Mouse (Mus musculus) erythroblast, embryonic 14.5 days (primary cell): Measurements from ENCODE around the gene Olfr539. TPM values are rescaled to one million over a fixed set of nuclear protein-coding genes. Genes with fewer than 3 reads are reported as not detected.
"Not testable (repeated sequence)": the region's sequence is repeated elsewhere in the genome, so short reads cannot be mapped to it uniquely, and the experiment has no call there.

Experiments
- H3K27me3 ChIP-seq: 2 replicates; pipeline ENCODE4 v1.6.1; 2012; ENCODE audit warnings: inconsistent platforms; ENCODE audit not compliant: control insufficient read depth
- H3K36me3 ChIP-seq: 2 replicates; pipeline ENCODE4 v1.6.1; 2012; ENCODE audit warnings: mild to moderate bottlenecking, inconsistent platforms; ENCODE audit not compliant: control insufficient read depth
- H3K4me1 ChIP-seq: 2 replicates; pipeline ENCODE4 v1.6.1; 2012; ENCODE audit warnings: inconsistent platforms; ENCODE audit not compliant: control insufficient read depth
- H3K4me3 ChIP-seq: replicated peaks from 2 replicates; pipeline ENCODE3; 2012; ENCODE audit warnings: moderate library complexity, mild to moderate bottlenecking, inconsistent platforms
- H3K9me3 ChIP-seq: 2 replicates; pipeline ENCODE4 v1.6.1; 2012; ENCODE audit warnings: low read length, inconsistent platforms, mixed read lengths; ENCODE audit not compliant: control insufficient read depth
- GATA1 ChIP-seq: IDR thresholded peaks from 2 replicates; pipeline ENCODE4 v1.6.1; 2012; ENCODE audit warnings: low read length, inconsistent platforms, mixed read lengths
- TAL1 ChIP-seq: IDR thresholded peaks from 3 replicates; pipeline ENCODE4 v1.6.1; 2012; ENCODE audit warnings: low read length, inconsistent platforms, mixed read lengths
- polyA plus RNA-seq: library from polyadenylated mRNA; stranded (reverse); fragments of >175 nt; gene quantifications from 2 replicates; pipeline ENCODE4 v1.2.3, GENCODE M21; 2012

The Olfr539 gene
- 0.01 TPM in 1 of 2 replicates, not detected in the other for polyA plus RNA-seq

- H3K36me3 ChIP-seq, result no peaks in the 10 kb centered on the region
- no peak within 1 kb of the TSS for H3K4me3 ChIP-seq
- no peaks in the 10 kb centered on the region for H3K27me3 ChIP-seq
- TF ChIP-seq TAL1 (no peak), GATA1 (no peak)
- no peaks in the 10 kb centered on the region for H3K9me3 ChIP-seq
- H3K4me1 ChIP-seq, result no peaks in the 10 kb centered on the region
Observed at GRCm38 (mm10) chr7:140659630-140660029, at the start of gene Olfr539. Gene Olfr539, plus strand, starts transcription at chr7:140659930.

GRCm38 (mm10) chr7:140628670-140629069 lies 31.1 kb upstream of the Olfr539 start, which contains the start of gene Olfr61:
Gene Olfr61, plus strand, starts transcription at chr7:140628970.
- not testable (repeated sequence) for H3K4me3 ChIP-seq, H3K4me1 ChIP-seq, H3K27me3 ChIP-seq, H3K9me3 ChIP-seq, H3K36me3 ChIP-seq

DNA sequence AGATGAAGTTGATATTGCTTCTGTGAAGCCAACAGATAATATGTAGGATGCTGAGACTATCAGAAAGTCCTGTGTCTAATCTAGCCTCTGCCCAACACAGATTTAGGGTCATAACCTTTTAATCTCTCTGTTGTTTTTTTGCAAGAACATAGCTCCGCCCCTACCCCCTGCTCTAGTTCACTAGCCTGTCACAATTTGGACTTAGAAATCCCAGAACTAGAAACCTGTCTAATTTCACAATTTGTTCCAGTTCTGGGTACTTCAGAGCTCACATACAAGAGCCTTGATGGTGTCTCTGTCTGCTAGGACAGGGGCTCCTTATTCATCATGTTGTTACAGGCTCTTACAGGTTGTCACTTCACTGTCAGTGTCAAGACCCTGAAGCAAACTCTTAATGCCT lies 29.2 kb upstream of the Olfr539 start:
- no peak overlapping the region for H3K4me3 ChIP-seq
- no peaks in the 10 kb centered on the region for H3K4me1 ChIP-seq
- no peaks in the 10 kb centered on the region for H3K27me3 ChIP-seq
- TF ChIP-seq TAL1, result no peak
- no peak for TF ChIP-seq GATA1
- H3K9me3 ChIP-seq, result no peaks in the 10 kb centered on the region
- H3K36me3 ChIP-seq, result no peaks in the 10 kb centered on the region

- H3K4me1 ChIP-seq, result no peaks in the 10 kb centered on the region
- TF ChIP-seq GATA1 (no peak), TAL1 (no peak)
- H3K36me3 ChIP-seq, result no peaks in the 10 kb centered on the region
- H3K27me3 ChIP-seq, result no peaks in the 10 kb centered on the region
- no peak within 1 kb of the TSS for H3K4me3 ChIP-seq
- H3K9me3 ChIP-seq, result no peaks in the 10 kb centered on the region
Observed at GRCm38 (mm10) chr7:140646152-140646551, 13.6 kb upstream of the Olfr539 start, which contains the start of gene Olfr53. Gene Olfr53, plus strand, starts transcription at chr7:140646452.

DNA sequence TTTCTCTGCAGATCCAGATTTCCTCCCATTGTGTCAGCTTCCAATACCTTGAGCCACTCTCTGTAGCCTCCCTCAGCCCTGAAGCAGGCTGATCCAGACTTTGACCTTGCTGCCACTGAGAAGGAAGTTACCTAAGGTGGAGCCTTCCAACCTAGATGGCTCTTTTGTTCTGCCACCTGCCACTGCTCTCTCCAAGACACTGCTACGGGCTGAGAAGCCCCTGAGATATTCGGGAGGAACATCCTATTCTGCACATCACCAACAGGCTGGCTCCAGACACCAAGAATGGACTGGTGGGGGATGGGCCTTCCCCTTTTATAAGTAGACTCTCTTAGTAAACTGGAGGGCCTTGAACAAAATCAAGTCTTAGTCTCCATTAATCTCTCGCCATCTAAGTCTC lies 11.0 kb downstream of the Olfr539 start:
- not testable (repeated sequence) for H3K36me3 ChIP-seq, H3K4me1 ChIP-seq, H3K4me3 ChIP-seq, H3K9me3 ChIP-seq, H3K27me3 ChIP-seq

DNA sequence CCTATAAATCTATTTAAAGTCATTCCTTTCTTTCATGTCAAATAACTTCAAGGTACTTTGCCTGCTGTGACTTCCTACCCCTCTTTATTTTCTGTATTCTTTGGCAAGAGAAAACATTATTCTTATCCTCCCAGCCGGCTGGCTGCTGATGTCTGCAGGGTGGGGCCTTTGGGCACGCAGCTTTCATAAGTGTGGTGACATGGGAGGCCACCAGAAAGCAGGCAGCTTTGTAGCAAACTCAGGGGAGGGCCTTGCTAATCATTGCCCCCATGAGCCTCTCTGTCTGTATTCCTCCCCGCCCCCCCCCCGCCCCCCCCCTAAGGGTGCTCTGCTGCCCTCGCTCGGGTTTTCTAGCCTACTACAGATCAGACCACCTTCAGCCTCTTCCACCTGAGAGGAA lies 16.1 kb downstream of the Olfr539 start:
- TF ChIP-seq GATA1, result no peak
- no peak for TF ChIP-seq TAL1
- Histone ChIP-seq H3K4me1 (no peaks in the 10 kb centered on the region), H3K4me3 (no peak overlapping the region), H3K9me3 (peaks cover 5% of the 10 kb centered on the region; the same call in 1 of the 2 replicates), H3K36me3 (no peaks in the 10 kb centered on the region), H3K27me3 (no peaks in the 10 kb centered on the region)

DNA sequence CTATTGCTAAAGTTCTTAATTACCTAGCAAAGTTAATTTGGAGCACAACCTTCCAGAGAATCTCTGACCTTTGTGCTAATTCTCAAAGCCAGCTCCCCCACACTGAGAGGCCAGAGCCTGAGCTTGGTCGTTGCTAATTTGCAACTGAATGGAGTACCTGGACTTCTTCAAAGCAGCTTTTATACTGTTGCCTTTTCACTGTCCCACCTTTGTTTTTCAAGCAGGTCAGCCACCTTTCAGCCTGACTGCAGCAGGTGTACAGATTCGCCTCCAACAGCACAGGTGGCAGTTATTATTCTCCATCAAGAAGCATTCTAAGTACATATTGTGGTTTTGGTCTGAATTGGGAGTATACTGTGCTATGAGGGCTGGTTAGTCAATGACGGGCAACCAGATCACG lies 19.9 kb downstream of the Olfr539 start:
- H3K4me1 ChIP-seq, H3K9me3 ChIP-seq, H3K36me3 ChIP-seq, H3K27me3 ChIP-seq, H3K4me3 ChIP-seq: not testable (repeated sequence)

GRCm38 (mm10) chr7:140681651-140682050 lies 21.9 kb downstream of the Olfr539 start, which contains the start of gene Olfr45:
Gene Olfr45, plus strand, starts transcription at chr7:140681951.
- Histone ChIP-seq H3K9me3 (peaks cover 5% of the 10 kb centered on the region; the same call in 1 of the 2 replicates), H3K4me3 (no peak within 1 kb of the TSS), H3K27me3 (no peaks in the 10 kb centered on the region), H3K4me1 (no peaks in the 10 kb centered on the region), H3K36me3 (no peaks in the 10 kb centered on the region)
- no peak for TF ChIP-seq GATA1
- no peak for TF ChIP-seq TAL1

- Histone ChIP-seq H3K4me1 (no peaks in the 10 kb centered on the region), H3K27me3 (no peaks in the 10 kb centered on the region), H3K9me3 (no peaks in the 10 kb centered on the region), H3K36me3 (no peaks in the 10 kb centered on the region), H3K4me3 (no peak within 1 kb of the TSS)
- TF ChIP-seq TAL1 (no peak), GATA1 (no peak)
Observed at GRCm38 (mm10) chr7:140696967-140697366, 37.2 kb downstream of the Olfr539 start, which contains the start of gene Olfr541. Gene Olfr541, plus strand, starts transcription at chr7:140697267.

DNA sequence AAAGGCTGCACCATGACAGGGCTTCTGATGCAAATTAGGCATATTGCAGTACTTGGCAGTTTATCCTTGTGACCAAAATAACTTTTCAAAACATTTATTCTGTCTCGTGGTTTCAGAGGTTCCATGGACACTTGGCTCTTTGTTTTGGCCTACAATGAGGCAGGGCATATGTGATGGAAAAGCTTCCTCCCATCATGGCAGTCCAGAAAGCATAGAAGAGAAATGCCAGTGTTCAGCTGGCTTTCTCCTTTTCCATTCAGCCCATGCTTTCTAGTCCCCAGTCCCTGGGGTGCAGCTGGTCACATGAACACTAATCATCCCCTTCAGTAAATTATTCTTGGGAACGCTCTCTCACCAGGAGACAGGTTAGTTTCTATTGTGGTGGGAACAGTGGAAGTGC lies 46.6 kb downstream of the Olfr539 start:
- no peaks in the 10 kb centered on the region for H3K27me3 ChIP-seq

More for the DNA sequence above, 46.6 kb downstream of the Olfr539 start:
- H3K9me3 ChIP-seq, result no peaks in the 10 kb centered on the region
- no peaks in the 10 kb centered on the region for H3K4me1 ChIP-seq
- H3K4me3 ChIP-seq, result no peak overlapping the region
- no peak for TF ChIP-seq TAL1
- TF ChIP-seq GATA1, result no peak
- no peaks in the 10 kb centered on the region for H3K36me3 ChIP-seq
